Mouse (Mus musculus) left cerebral cortex, adult 9 months (tissue): Measurements from ENCODE around the gene Tubgcp2.

Experiments
- DNase-seq, 2 experiments: peaks; one replicate each; pipeline ENCODE4 v3.0.0; 2022; ENCODE audit warnings: low spot score in 2 of 2

Tubgcp2 gene

DNA sequence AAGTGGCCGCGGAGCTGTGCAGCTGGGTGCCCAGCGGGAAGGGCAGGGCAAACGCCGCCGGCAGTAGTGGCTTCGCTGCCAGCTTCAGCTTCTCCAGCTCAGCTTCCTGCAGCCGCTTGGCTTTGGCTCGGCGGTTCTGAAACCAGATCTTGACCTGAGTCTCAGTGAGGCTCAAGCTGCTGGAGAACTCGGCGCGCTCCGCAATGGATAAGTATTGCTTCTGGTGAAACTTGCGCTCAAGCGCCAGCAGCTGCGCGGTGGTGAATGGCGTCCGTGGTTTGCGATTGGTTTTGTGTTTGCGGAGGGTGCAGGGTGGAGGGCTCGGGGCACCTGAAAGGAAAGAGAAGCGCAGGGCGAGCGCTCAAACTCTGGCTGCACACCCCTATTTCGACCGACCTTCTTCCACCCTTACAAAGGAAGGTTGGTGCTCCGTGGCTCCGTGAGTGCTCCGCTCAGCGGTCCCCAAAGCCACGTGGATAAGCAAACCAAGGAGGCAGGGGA is 11.4 kb upstream of the Tubgcp2 start:
- no peak for DNase-seq

DNA sequence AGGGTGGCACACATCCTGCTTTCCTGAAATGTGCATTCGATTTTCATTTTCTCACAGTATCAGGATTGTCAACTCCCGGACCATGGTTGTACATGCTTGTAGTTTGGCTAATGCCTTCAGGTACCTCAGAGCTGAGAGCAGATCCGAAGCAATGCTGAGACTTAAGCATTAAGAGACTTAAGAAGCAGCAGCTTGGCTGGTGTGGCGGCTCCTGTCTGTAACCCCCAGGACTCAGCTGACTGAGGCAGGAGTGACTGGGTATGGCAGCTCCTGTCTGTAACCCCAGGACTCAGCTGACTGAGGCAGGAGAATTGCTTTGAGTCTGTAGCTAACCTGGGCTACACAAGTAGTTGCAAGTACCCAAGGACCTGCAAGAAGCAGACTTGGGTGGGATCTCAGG is 9.1 kb upstream of the Tubgcp2 start:
- no peak for DNase-seq

DNA sequence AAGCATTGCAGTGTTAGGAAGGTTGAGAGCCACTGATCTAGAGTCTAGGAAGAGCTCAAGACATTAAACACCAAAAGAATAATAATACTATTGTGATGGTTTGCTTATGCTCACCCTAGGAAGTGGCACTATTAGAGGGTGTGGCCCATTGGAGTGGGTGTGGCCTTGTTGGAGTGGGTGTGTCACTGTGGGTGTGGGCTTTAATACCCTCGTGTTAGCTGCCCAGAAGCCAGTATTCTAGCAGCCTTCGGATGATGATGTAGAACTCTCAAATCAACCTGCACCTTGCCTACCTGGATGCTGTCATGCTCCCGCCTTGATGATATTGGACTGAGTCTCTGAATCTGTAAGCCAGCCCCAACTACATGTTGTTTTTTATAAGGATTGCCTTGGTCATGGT is 6.3 kb upstream of the Tubgcp2 start:
- DNase-seq = no peak

DNA sequence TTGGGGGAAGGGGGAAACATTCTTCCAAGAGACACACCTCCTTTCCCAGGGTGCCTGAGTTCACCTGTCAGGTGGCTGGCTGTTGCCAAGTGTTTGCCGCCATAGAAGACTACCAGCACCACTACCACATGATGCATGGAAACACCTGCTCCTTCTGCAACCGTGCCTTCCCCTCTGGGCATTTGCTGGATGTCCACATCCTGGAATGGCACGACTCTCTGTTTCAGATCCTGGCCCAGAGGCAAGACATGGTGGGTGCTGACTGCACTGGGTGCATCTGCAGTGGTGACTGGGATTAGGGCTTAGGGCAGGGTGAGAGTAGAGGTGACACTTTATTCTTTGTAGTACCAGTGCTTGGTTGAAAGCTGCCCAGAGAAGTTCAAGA is 694 bp upstream of the Tubgcp2 start:
- DNase-seq = peak in 1 of 2 experiments; percentile 1

DNA sequence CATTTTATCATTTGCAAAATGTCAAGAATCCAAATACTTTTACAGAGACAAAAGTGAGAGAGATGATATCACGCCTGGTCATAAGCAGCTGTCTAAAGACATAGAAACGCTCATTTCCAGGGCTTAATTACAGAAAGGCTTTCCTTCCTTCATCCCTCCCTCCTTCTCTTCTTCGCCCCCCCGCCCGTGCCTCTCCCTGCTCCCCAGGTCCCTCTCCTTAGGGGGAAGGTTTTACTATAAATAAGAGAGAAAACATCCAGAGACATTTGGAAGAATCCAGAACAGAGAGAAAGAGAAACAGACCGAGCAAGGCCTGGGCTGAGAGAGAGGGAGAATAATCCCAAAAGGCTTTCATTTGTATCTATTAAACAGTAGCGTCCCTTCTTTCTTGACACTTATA is 1.0 kb downstream of the Tubgcp2 start:
- peak in 1 of 2 experiments; percentile 1 for DNase-seq

DNA sequence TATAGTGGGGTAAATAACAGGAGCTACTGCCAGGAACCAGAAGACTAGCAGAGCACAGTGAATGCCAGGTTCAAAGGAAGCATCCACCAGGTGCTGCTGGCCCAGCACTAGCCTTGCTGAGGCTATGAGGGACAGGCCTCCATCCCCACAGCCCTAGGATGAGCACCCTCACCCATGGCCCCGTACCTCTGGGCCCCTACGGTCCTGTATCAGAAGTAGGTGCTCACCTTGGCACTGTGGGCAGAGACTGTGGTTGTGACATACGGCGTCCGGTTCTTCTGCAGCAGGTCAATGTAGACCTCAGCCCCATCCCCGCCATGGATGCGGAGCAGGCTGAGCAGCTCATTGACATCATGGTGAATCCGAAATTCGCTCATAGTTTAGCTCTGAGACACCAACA is 3.1 kb downstream of the Tubgcp2 start:
- DNase-seq = no peak

DNA sequence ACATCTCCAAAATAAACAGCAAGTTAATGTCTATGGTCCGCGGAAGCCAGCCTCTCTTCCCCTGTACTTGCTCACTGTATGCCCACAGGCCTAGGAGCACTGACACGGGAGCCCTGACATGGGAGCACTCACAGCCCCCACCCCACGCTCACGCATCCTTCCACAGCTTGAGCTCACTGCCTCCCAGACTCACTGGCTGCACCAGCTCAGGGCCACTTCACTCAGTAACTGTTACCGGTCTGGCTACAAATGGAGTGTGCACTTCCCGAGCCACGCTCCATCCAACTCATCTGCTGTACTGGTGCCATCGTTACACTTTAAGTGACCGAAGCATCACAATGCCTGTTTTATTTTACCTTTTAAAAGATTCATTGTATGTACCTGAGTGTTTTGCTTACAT is 4.1 kb downstream of the Tubgcp2 start:
- no peak for DNase-seq

DNA sequence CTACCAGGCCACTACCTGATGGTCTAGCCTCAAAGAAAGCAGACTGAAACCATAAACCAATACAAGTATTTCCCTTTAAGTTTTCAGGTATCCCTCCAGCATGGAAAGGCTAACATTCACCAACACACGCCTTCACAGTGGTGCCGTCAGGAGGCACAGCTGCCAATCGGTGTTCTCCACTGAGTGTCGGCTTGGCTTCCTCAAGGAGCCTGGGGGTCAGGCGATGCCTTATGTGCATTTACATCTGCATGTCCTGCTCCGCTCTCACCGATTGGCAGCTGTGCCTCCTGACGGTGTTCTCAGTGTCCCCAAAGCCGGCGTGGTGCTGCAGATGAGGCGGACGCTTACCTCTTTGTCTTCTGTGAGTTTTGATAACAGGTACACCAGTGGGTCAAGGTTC is 4.7 kb downstream of the Tubgcp2 start:
- DNase-seq = no peak

DNA sequence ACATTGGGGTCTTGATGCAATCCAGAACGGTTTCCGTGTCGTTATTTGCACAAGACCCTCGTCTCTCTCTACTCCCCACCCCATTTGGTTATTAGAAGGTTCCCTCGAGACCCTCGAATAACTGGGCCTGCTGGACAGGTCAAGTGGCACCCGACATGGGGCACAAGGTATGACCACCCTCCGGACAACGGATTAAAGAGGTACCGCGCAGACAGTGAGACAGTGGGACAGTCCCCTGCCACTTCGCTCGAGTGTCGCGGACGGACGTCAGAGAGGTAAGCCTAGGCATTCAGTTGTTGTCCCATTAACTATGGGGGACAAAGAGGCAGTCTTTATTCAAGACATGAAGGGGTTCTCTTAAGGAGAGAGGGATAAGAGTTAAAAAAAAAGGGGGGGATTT is 25.1 kb downstream of the Tubgcp2 start:
- peak in 1 of 2 experiments; percentile 1 for DNase-seq

DNA sequence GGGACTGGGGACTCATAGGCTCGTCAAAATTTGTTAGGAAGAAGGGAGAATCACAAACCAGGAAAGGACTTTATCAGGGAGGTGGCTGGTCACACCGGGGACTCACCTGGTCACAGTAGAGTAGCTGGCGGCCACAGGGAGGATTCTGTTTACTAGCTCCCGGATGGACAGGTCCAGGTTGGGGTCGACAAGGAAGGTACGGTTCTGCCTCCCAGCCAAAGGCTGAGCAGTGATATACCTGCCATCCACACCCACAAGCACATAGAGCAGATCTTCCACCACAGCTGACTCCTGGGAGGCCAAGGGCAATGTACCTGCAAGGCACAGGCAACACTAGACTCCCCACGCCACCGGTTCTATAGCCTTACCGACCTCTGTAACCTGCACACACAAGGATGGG is 28.7 kb downstream of the Tubgcp2 start:
- DNase-seq = peak in 1 of 2 experiments; percentile 0

DNA sequence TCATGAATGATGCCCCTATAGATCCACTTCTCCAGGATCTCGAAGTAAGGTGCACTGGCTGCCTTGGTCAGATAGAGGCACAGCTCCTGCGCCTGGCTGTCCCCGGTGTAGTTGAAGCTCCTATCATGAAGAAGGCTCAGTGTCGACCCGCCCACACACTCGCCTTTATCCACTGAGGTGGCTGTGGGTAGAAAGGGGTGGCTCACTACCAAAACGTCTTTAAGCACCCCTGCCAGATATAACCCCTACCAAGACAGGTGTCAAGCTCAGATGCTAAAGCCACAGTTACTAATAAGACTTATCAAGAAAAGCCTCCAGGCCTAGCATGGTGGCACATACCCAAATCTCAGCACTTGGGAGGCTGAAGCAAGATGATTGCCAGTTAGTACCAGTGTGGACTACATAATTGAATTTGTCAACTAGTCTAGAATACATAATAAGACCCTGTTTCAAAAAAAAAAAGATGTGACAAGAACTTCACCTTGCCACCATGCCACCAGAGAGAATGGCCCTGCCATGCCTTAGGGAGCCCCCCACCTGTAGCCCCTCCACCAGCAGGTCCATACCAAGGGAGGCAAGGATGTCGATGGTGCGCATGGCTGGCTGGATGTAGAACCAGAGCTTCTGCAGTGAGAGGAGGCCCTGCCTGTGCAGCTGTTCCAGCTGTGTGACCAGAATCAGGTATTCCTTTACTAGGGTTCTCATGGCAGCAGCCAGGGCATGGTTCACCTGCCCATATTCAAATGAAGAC is 29.4 kb downstream of the Tubgcp2 start:
- no peak for DNase-seq

DNA sequence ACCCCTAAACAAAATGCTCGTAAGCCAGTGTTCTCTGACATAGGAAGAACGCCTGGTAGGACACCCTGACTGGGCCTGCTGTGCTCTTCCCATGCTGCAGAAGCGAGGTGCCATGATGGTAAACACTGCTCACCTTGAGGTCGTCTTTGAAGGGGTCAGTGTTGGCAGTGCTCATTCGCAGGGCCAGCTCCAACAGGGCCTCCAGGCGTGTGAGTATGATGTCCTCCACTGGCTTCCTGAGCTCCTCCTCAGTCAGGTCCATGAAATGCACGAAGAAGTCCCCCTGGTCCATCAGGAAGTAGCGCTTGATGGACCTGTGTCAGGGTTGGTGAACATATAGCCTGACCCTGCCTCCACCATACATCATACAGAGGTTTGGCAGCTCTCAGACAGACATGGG is 31.8 kb downstream of the Tubgcp2 start:
- peak in 1 of 2 experiments; percentile 0 for DNase-seq

DNA sequence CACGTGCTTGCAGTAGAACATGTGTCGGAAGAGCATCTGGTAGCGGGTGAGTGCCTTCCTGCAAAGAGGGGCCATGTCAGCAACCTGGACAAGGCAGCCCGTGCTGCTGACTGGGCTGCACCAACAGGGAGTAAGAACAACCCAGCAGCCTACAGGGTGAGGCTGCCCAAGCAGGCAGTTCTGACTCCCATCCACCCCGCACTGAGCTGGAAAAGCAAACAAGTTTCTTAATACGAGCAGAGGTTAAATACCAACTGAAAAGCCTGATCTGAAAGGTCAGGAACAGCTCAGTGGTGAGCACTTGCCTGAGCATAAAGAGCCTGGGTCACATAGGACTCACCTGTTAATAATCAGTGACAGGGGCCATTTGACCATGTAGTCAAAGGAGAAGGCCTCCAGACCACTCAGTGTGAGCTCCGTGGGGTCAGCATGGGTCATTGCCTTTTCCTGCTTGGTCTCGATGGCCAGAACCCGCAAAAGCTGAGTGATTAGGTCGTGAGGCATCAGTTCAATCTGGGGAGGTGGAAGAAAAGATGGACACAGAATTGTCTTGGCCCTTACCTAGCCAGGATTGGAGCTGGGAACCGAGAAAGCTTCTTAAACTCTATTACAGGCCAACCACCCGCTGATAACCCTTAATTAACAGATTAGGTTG is 35.3 kb downstream of the Tubgcp2 start:
- DNase-seq = no peak

DNA sequence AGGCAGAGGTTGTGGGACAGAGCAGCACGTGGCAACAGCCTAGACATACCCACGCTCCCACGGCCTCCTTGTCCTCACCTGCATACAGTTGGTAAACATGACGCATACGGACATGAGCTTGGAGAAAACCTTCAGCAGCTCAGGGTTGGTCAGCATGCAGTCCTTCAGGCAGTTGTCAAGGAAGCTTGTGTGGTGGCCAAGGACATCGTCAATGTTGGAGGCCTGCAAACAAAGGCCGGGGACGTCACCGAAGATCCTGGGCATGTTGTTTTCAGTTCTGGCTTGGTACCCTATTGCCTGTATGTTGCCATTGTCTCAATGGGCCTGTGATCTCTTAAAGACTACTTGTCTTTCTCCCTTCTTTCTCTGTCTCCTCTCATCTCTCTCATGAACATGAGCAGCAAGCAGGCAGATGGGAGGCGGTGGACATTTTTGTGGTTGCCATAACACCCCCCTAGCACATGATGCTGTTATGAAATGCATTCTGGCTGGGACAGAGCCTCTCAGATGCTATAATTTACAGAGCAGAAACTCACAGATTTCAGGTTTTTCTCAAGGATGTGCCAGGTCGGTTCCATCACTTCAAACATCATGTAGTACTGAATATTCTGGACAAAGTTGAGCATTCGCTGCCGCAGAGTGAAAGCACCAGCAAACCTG is 37.6 kb downstream of the Tubgcp2 start:
- DNase-seq = peak; percentile 33 to 36

DNA sequence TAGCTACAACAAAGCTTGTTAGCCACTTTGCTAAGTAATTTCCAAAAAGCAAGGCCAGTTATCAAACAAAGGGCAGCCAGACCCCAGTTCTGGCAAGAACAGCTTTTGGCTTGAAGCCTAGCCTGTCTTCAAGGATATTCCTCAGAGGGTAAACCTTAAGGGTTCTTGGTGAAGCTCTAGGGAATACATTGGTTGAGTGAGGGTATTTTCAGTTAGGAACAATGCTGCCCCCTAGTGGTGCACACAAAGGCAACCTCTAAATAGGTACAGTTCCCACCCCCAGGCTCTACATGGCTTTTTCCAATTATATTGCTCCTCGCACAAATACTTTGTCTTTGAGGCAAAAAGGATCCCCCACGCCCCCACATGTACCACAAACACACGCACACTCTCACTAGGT is 41.8 kb downstream of the Tubgcp2 start:
- DNase-seq = peak in 1 of 2 experiments; percentile 83

DNA sequence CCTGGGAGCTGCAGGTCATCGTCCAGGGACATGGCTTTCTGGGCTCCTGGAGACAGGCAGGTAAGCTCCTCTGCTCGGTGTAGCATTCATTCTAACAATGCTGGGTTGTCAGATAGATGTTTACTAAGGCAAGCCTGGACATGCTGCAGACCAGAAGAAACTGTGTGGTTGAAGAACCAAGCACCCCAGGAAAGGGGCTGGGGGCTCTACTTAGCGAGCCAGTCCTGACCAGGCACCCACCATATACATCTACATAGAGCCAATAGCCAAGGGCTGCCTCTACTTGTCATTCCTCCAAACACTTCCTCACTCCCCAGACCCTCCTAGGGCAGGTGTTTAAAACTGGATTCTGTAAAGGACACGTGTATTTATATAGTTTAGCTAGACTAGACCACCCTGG is 42.3 kb downstream of the Tubgcp2 start:
- DNase-seq = no peak

DNA sequence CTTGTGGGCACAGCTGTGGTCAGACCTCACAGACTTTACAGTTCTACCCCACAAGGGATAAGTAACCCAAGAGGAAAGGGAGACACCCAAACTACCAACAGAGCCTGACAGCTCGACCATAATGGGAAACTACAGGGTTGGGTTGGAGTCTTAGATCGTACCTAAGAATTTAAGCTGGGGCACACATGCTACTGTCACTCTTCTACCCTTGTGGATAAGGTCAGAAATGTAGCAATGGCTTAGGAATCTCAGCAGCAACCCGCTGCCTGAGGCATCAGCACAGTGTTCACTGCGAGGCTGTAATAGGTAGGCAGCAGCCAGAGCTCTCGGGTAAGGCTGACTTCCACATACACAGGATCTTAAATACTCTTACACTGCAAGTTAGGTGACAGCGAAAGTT is 42.9 kb downstream of the Tubgcp2 start:
- DNase-seq = no peak

DNA sequence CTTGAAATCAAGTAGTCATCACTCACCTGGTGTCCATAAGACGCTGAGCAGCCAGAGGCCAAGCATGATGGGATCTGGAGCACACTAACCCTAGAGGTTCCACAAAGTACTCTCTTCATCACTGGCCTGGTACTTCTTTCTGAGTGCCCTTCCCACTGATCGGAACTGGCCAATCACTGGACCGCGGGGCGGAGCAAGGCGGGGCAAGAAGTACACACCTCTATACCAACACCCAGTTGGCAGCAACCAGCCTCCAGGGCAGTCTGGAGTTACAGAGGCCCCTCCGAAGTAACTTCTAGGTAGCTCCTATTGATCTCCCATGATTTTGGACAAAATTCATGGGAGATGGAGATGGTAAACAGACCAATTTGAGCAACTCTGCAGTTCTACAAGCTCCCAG is 44.1 kb downstream of the Tubgcp2 start, which contains the start of gene Adam8:
Gene Adam8, minus strand, starts transcription at position 157 of the 400 bp plus-strand sequence.
- DNase-seq = no peak

DNA sequence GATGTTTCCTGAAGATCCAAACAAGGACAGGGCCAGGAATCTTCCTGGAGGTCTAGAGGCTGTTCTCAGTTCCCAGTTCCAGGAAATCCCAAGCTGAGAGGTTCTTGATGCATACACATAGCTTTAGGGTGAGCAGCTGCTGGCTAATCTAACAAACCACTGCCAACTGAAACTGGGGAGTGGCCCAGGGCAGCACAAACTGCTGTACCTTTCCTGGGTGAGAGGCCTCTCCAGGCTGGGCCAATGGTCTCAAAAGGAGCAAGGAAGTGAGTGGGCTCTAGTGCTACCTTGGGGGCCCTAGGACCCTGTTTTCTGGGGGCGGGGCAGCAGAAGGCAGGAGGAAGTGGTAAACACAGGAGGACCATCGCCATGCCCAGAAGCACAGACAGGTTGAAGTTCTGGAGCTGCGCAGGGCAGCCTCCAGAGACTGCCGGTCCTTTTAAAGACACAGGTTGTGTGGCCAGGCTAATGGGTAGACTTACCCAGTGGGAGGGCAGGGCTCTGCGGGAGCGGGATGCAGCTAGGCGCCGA is 45.5 kb downstream of the Tubgcp2 start:
- no peak for DNase-seq

DNA sequence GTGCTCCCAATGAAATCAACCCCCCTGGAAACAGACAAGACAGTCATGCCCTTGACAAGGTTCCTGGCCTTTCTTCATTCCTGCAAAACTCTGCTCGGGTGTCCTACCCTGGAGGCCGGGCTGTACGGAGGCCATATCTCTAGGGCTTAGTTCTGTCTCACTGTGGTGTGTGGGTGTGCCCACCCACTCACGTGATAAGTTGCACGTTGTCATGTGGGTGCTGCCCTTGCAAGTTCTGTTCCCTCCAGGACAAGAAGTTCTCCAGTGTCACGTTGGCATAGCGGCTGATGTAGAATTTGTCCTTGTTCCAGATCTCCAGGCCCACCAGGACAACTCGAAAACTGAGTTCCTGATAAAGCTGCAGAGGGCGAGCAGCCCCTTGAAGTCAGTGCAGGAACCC is 48.2 kb downstream of the Tubgcp2 start:
- DNase-seq = no peak

DNA sequence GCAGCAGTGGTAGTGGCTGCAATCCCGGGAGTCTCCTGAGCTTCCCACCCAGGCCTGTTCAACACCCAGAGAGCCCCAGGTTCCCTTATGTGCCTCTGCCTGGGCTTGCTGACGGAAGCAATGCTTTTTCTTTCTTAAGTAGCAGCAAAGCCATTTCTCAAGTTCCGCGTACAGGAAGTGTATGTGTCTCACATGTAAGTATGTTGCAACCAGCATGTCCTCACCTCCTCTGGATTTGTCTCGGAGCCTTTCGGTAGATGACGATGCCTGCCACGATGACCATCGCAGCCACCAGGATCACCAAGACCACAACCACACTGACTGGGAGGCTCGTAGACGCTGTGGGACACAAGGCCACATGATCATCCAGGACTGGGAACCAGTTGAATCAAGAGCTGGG is 52.0 kb downstream of the Tubgcp2 start:
- DNase-seq = no peak

DNA sequence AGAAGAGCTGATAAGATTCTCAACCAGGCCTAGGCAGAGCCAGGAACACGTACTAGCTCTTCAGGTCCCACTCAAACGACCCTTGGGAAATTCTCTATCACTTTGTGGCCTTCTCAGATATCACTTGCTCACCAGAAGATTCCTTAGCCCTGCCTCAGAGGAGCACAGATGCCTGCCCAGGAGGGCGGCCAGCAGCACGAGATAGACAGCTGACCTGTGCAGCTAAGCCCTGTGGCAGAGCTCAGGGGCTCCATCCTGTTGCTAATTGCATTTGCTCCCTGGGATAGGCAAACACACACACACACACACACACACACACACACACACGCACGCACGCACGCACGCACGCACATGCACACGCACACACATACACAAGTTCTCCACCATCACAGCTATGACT is 54.4 kb downstream of the Tubgcp2 start:
- DNase-seq = no peak

DNA sequence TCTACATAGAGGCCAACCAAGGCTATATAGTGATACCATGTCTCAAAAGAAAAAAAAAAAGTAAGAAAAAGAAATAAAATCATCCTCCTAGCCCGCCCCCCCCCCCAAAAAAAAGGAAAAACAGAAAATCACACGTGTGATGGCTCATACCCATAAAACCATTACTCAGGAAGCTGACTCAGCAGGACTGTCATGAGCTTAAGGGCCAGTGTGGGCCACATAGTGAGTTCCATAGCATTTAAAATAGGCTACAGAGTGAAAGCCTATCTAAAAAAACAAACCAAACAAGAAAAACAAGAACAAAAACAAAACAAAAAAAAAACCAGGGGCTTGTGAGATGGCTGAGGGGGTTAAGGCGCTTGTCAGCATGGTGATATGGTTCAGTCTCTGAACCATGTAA is 55.7 kb downstream of the Tubgcp2 start:
- no peak for DNase-seq
